Mouse (Mus musculus) cortical plate, adult 2 months (tissue): Measurements from ENCODE around the gene Nphp3.

Experiments
- CTCF ChIP-seq: fragments of 200-500 bp; IDR thresholded peaks from 2 replicates; pipeline ENCODE4 v1.5.1; 2011; ENCODE audit warnings: mild to moderate bottlenecking, control low read depth, low read length; ENCODE audit not compliant: insufficient read depth; ENCODE audit errors: extremely low read depth
- POLR2A ChIP-seq: fragments of 200-500 bp; IDR thresholded peaks from 2 replicates; pipeline ENCODE4 v1.6.1; 2011; ENCODE audit warnings: mild to moderate bottlenecking, low read length, control low read depth; ENCODE audit not compliant: insufficient read depth; ENCODE audit errors: extremely low read depth

- TF ChIP-seq CTCF (no peak), POLR2A (no peak)
Measured at GRCm38 (mm10) chr9:104080038-104080437, 77.7 kb downstream of the Nphp3 start.
